ENCODE assay signal across 1 mouse cellular context in the genomic region with DNA sequence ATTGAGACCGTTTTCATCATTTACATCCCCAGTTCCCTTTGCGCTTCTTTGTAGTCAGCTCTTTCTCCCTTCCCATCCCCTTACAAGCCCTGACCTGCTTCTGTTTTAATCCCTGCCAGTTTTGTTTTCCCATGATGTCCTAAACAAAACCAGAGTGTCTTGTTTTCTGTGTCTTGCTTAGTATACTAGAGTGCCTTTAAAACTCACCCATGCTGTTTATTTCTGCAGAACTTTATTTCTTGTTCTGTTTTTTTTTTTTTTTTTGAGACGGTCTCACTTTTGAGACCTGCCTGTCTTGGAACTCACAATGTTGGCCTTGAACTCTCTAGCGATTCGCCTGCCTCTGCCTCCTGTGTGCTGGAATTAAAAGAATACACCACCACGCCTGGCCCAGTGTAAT.
TF ChIP-seq lines count a peak whose summit lies in the region.

No protein-coding gene starts in this region.

TF ChIP-seq in CH12.LX, 34 proteins besides CTCF, POLR2A, EP300 and RAD21 (continued from another document):
- TF ChIP-seq BHLHE40 (IDR thresholded peaks at IDR 0.05; ENCODE audit: low read depth, low read length) (no peak), KAT2A (IDR thresholded peaks at IDR 0.05; ENCODE audit: insufficient replicate concordance, low read length) (no peak), CHD1 (IDR thresholded peaks at IDR 0.05; ENCODE audit: low read depth, low read length) (0 out of 2 replicates have a peak, but pooled peaks have one; percentile 38), GABPA (IDR thresholded peaks at IDR 0.05; ENCODE audit: insufficient replicate concordance, low read depth, low read length) (no peak), ZNF384 (IDR thresholded peaks at IDR 0.05; ENCODE audit: low read depth, low read length) (peak; percentile 71)
